Mouse (Mus musculus): ENCODE results near the gene Lmbrd2. TPM values are rescaled to one million over a fixed set of nuclear protein-coding genes. Genes with fewer than 3 reads are reported as not detected.
A peak's percentile ranks its signal among the peaks of the same experiment; 100 is the strongest.

Lmbrd2 gene
- 24.6 and 24.7 TPM in 2 replicates for polyA plus RNA-seq (2011; ENCODE audit: insufficient read length, low read depth, missing spikeins)

DNA sequence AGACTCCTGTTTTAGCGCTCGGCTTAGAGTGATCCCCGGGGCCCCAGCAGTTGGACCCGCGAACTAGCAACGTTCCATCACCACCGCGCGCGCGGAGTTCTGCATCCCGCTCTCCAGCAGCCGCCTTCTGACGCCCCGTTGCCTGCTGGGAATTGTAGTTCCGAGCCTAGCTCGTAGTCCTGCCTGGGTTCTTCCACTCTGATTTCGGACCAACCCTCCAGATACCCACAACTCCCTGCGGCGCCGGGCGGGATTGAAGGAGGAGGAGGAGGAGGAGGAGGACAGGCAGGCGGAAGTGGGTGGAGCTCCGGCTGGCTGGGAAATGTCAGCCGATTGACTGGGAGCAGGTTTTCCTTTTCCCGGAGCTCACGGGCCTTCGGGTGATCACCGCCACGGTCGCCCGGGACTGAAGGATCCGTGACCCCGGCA lies at the start of gene Lmbrd2:
Gene Lmbrd2, plus strand, starts transcription at position 299 of the 429 bp plus-strand sequence.
- Histone ChIP-seq H3K4me3 (ENCODE audit: insufficient read depth, low read length) (peak within 1 kb of the TSS; percentile 87), H3K27ac (ENCODE audit: insufficient read depth, low read length) (peak within 1 kb of the TSS; percentile 20; the same call in 1 of the 2 replicates), H3K4me1 (ENCODE audit: control insufficient read depth, insufficient read depth, low read length) (peaks cover 2% of the 10 kb centered on the region; the same call in 1 of the 2 replicates)
- peak; percentile 79 for TF ChIP-seq POLR2A (IDR thresholded peaks at IDR 0.05; ENCODE audit: low read depth, low read length)
- no peak for TF ChIP-seq CTCF (IDR thresholded peaks at IDR 0.05; ENCODE audit: borderline replicate concordance, insufficient read depth, low read length)

DNA sequence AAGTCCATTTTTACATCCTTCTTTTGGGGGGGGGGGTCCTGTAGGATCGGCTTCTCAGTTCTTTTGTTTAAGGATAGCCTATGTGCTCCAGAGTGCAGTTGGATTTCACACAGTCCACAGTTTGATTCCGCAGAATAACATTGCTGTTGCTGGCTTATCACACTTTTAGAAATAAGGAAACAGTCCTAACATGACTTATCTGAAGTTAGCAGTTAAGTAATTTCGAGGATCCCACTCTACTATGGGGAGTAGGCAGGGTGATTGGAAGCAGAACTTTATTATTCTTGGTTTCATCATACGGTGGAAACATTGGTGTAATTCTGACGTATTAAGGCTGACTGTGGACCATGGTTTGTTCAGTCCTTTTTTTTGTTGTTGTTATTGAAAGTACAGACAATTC lies 49.7 kb upstream of the Lmbrd2 start:
- Histone ChIP-seq H3K4me3 (ENCODE audit: insufficient read depth, low read length) (no peak overlapping the region), H3K27ac (ENCODE audit: insufficient read depth, low read length) (no peak overlapping the region), H3K4me1 (ENCODE audit: control insufficient read depth, insufficient read depth, low read length) (0 out of 2 replicates have a peak, but pooled peaks cover 2% of the 10 kb centered on the region)
- no peak for TF ChIP-seq CTCF (IDR thresholded peaks at IDR 0.05; ENCODE audit: borderline replicate concordance, insufficient read depth, low read length)
- no peak for TF ChIP-seq POLR2A (IDR thresholded peaks at IDR 0.05; ENCODE audit: low read depth, low read length)

DNA sequence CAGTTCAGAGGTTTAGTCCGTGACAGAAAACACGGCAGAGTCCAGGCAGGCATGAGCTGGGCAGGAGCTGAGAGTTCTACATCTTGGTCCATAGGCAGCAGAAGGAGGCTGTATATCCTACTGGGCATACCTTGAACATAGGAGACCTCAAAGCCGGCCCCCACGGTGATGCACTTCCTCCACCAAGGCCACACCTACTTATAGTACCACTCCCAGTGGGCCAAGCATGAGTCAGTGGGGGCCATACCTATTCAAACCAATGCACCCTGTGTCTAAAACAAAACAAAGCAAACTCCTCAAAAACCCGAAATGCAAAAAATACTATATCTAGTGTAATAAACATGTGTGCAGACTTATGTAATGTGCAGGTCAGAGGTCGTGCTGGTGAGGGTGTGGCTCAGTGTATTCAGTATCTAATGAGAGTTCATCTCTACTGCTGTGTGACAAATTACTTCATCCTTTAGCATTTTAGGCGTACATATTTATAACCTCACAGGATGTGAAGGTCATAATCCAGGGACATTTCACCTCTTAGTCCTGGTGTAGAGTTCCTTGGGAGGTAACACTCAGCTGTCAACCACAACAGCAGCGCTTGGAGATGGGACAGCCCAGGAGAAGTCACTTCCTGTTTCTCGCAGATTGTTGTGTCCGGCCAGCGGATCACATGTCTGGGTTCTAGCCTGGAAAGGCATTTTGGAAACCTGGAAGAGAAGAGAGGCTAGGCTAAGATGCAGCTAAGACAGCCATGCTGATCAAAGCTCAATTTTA lies 46.6 kb upstream of the Lmbrd2 start:
- no peak overlapping the region for H3K4me3 ChIP-seq (ENCODE audit: insufficient read depth, low read length)
- no peaks in the 10 kb centered on the region for H3K4me1 ChIP-seq (ENCODE audit: control insufficient read depth, insufficient read depth, low read length)
- TF ChIP-seq CTCF (IDR thresholded peaks at IDR 0.05; ENCODE audit: borderline replicate concordance, insufficient read depth, low read length) (no peak), POLR2A (IDR thresholded peaks at IDR 0.05; ENCODE audit: low read depth, low read length) (no peak)
- no peak overlapping the region for H3K27ac ChIP-seq (ENCODE audit: insufficient read depth, low read length)

DNA sequence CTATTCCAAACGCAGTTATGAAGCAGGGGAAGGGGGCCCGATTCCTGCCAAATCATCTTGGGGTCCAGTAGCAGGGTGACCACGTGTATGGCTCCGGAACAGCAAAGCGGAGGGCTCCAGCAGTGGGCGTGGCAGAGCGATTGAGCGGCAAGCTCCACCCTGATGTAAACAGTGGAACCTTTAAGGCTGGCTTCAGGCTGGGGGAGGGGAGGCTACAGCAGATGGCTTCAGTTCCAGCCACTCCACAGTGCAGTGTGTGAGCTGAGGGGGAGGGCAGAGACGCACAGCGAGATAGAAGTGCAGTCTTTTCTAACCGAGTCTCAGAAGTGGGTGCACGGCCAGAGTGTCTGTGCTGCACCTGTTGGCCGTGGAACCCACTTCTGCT lies 46.0 kb upstream of the Lmbrd2 start:
- no peak overlapping the region for H3K4me3 ChIP-seq (ENCODE audit: insufficient read depth, low read length)
- no peak for TF ChIP-seq POLR2A (IDR thresholded peaks at IDR 0.05; ENCODE audit: low read depth, low read length)
- TF ChIP-seq CTCF (IDR thresholded peaks at IDR 0.05; ENCODE audit: borderline replicate concordance, insufficient read depth, low read length), result no peak
- H3K27ac ChIP-seq (ENCODE audit: insufficient read depth, low read length), result no peak overlapping the region
- H3K4me1 ChIP-seq (ENCODE audit: control insufficient read depth, insufficient read depth, low read length), result no peaks in the 10 kb centered on the region

GRCm38 (mm10) chr15:9096865-9097264 lies 43.5 kb upstream of the Lmbrd2 start:
- TF ChIP-seq POLR2A (IDR thresholded peaks at IDR 0.05; ENCODE audit: low read depth, low read length), result no peak

GRCm38 (mm10) chr15:9100446-9101077 lies 39.8 kb upstream of the Lmbrd2 start:
- no peak overlapping the region for H3K27ac ChIP-seq (ENCODE audit: insufficient read depth, low read length)
- H3K4me1 ChIP-seq (ENCODE audit: control insufficient read depth, insufficient read depth, low read length), result no peaks in the 10 kb centered on the region
- H3K4me3 ChIP-seq (ENCODE audit: insufficient read depth, low read length), result no peak overlapping the region
- TF ChIP-seq CTCF (IDR thresholded peaks at IDR 0.05; ENCODE audit: borderline replicate concordance, insufficient read depth, low read length) (no peak), POLR2A (IDR thresholded peaks at IDR 0.05; ENCODE audit: low read depth, low read length) (no peak)

More at GRCm38 (mm10) chr15:9096865-9097264, 43.5 kb upstream of the Lmbrd2 start:
- H3K4me3 ChIP-seq (ENCODE audit: insufficient read depth, low read length), result no peak overlapping the region
- no peak overlapping the region for H3K27ac ChIP-seq (ENCODE audit: insufficient read depth, low read length)
- H3K4me1 ChIP-seq (ENCODE audit: control insufficient read depth, insufficient read depth, low read length), result no peaks in the 10 kb centered on the region

DNA sequence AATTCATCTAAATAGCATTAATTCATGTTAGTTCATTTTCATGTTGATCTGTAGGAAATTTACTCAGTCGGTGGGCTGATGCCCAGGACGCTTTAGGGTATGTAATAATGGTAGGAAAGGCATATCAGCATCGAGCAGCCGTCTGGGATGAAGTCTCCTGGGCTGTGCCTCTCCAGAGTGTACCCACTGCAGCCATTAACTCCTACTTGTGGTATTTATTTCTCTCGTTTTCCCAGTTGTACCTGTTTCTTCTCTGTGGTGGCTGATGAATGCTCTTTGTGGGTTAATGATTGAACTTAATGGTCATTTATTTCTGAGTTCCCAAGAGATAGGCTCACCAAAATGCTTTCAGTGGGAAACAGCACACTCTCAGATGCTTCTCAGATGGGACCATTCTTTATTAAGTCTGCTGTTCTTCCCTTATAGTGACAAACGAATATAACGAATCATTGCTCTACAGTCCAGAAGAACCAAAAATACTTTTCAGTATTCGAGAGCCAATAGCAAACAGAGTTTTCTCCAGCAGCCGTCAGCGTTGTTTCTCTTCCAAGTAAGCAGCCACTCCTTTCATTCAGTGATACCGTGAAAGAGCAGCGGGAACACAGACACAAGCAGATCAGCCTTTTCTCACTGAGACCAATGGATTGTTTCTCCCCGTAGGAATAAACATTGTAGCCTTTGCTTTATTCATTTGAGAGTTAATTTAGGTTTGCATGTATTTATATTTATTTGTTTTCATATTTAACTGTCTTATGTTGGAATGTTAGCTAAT lies 33.9 kb upstream of the Lmbrd2 start:
- no peak for TF ChIP-seq CTCF (IDR thresholded peaks at IDR 0.05; ENCODE audit: borderline replicate concordance, insufficient read depth, low read length)
- no peak for TF ChIP-seq POLR2A (IDR thresholded peaks at IDR 0.05; ENCODE audit: low read depth, low read length)
- Histone ChIP-seq H3K4me1 (ENCODE audit: control insufficient read depth, insufficient read depth, low read length) (no peaks in the 10 kb centered on the region), H3K4me3 (ENCODE audit: insufficient read depth, low read length) (no peak overlapping the region), H3K27ac (ENCODE audit: insufficient read depth, low read length) (no peak overlapping the region)

- H3K4me3 ChIP-seq (ENCODE audit: insufficient read depth, low read length), result no peak overlapping the region
These were observed 29.6 kb upstream of the Lmbrd2 start for GRCm38 (mm10) chr15:9110526-9111347.

GRCm38 (mm10) chr15:9111648-9112047 lies 28.7 kb upstream of the Lmbrd2 start:
- Histone ChIP-seq H3K4me1 (ENCODE audit: control insufficient read depth, insufficient read depth, low read length) (no peaks in the 10 kb centered on the region), H3K4me3 (ENCODE audit: insufficient read depth, low read length) (no peak overlapping the region), H3K27ac (ENCODE audit: insufficient read depth, low read length) (no peak overlapping the region)
- TF ChIP-seq CTCF (IDR thresholded peaks at IDR 0.05; ENCODE audit: borderline replicate concordance, insufficient read depth, low read length) (no peak), POLR2A (IDR thresholded peaks at IDR 0.05; ENCODE audit: low read depth, low read length) (no peak)

More at GRCm38 (mm10) chr15:9110526-9111347, 29.6 kb upstream of the Lmbrd2 start:
- TF ChIP-seq CTCF (IDR thresholded peaks at IDR 0.05; ENCODE audit: borderline replicate concordance, insufficient read depth, low read length) (no peak), POLR2A (IDR thresholded peaks at IDR 0.05; ENCODE audit: low read depth, low read length) (no peak)
- no peak overlapping the region for H3K27ac ChIP-seq (ENCODE audit: insufficient read depth, low read length)
- H3K4me1 ChIP-seq (ENCODE audit: control insufficient read depth, insufficient read depth, low read length), result no peaks in the 10 kb centered on the region
